Mouse (Mus musculus) Patski (cell line): ENCODE measurements around the gene D930020B18Rik. TPM values are rescaled to one million over a fixed set of nuclear protein-coding genes. Genes with fewer than 3 reads are reported as not detected.

ENCODE experiments used
- ATAC-seq: fragments of 100-300 bp; one replicate; pipeline ENCODE4 v1.8.0; 2021
- CTCF ChIA-PET: fragments of 350-600 bp; sonication (Branson Sonifier 250); formaldehyde crosslinking; loops from one replicate; lab custom pipeline; 2022; ENCODE audit warnings: inconsistent platforms; lab: Charles Lee
- POLR2A ChIA-PET: fragments of 350-600 bp; sonication (Branson Sonifier 250); formaldehyde crosslinking; loops from one replicate; lab custom pipeline; 2022; ENCODE audit warnings: antibody characterized with exemption, inconsistent platforms; lab: Charles Lee
- DNase-seq: peaks from one replicate; pipeline ENCODE4 v3.0.0-alpha.2; 2011; ENCODE audit warnings: low read depth, low spot score
- H3K27me3 ChIP-seq: fragments of 371-371 bp; one replicate; pipeline ENCODE4 v1.5.1; 2021
- CTCF ChIP-seq: fragments of 100-300 bp; IDR thresholded peaks from one replicate; pipeline ENCODE4 v1.5.1; 2021
- in situ Hi-C: fragments of 300-500 bp; cut with MboI; formaldehyde crosslinking; loops from 3 replicates; pipeline ENCODE4 v1.11.1; 2018; ENCODE audit warnings: low pct_unique_long_range_greater_than_20kb, mixed read lengths
- polyA plus RNA-seq: library from polyadenylated mRNA; unstranded; gene quantifications from one replicate; pipeline ENCODE4 v1.2.3, GENCODE M21; 2021

D930020B18Rik gene
- polyA plus RNA-seq, 1 experiment from 2014 or later: not detected

DNA sequence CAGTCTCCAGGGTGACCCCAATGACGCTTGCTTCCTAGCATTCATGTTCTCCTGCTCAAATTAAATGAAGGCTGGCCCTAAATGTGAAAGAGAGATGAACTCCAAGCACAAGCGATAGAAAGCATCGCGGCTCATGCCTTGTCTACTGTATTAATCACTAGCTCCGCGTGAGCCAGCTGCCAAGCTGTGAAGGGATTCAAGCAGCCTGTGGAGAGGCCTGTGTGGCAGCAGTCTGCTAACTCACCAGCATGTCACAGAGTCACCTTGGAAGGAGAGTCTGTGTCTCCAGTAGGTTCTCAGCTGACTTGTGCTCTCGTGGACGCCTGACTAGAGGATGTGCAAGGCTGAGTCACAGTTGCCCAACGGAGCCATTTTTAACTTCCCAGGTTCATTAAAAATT lies 91.2 kb downstream of the D930020B18Rik start:
- no peak for DNase-seq
- ChIA-PET CTCF (no interaction called here), POLR2A (no interaction called here)
- H3K27me3 ChIP-seq: no peaks in the 10 kb centered on the region
- in situ Hi-C loops: no loop called here
- TF ChIP-seq CTCF: no peak
- no peak for ATAC-seq

DNA sequence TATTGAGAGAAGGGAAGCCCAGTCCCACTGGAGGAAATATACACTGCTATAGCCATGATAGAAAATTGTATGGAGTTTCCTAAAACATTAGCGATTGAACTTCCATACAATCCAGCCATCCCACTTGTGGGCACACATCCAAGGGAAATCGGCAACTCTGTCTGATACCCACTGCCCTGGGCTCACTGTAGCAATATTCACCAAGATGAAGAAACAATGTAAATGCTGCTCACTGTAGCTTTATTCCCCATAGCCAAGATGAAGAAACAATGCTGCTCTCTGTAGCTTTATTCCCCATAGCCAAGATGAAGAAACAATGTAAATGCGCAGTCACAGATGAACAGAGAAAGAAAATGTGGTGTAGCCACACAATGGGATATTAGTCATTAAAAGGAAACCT lies 95.9 kb downstream of the D930020B18Rik start:
- no peaks in the 10 kb centered on the region for H3K27me3 ChIP-seq
- no peak for DNase-seq
- in situ Hi-C loops: no loop called here
- CTCF ChIA-PET: no interaction called here
- TF ChIP-seq CTCF: no peak
- no peak for ATAC-seq
- POLR2A ChIA-PET: no interaction called here

DNA sequence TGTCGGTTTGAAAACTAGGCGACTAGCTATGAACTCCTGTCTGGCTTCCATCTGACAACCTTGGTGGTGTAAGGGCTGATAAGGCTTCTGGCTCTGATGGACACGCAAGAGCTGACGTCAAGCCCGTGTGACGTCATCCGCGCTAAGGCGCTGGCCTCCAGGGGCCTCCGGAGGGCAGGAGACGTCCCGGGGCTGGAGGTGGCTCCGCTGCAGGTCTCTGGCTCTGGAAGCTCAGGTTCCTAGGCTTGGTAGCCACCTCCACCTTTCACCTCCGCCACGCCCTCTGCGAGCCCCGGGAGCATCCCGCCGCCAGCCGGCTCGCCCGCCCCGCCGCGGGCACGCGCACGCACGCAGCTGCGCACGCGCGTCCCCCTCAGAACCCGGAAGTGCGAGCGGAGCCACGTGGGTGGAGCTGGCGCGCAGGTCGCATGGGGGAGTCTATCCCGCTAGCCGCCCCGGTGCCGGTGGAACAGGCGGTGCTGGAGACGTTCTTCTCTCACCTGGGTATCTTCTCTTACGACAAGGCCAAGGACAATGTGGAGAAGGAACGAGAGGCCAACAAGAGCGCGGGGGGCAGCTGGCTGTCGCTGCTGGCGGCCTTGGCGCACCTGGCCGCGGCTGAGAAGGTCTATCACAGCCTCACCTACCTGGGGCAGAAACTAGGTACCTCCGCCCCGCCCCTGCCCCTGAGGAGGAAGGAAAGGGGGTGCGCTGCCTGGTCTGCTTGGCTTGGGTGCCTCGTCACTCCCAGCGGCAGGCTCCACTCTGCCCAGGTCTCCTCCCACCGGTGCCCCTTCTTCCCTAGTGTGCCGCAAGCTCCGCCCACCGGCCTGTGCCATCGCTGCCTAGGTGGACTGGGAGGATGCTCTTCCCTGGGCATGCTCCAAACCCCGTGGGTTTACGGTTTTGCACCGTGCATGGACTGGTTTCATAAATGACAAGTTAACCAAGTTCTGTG lies 98.4 kb downstream of the D930020B18Rik start, which contains the start of gene BC048403:
Gene BC048403, plus strand, starts transcription at position 390 of the 958 bp plus-strand sequence.
- ChIA-PET CTCF (interaction anchor here (0.8 to 1.7 kb wide), 4 partner anchors 9 to 315 kb away, joined by 3 to 5 read pairs (median 3); no protein-coding TSS in a partner anchor), POLR2A (interaction anchor here (1.0 kb wide), 1 partner anchor 17 kb away, joined by 3 read pairs; no protein-coding TSS in a partner anchor)
- in situ Hi-C loops: no loop called here
- H3K27me3 ChIP-seq: no peaks in the 10 kb centered on the region
- TF ChIP-seq CTCF: no peak
- peak; percentile 12 for DNase-seq
- ATAC-seq: peak; percentile 97

DNA sequence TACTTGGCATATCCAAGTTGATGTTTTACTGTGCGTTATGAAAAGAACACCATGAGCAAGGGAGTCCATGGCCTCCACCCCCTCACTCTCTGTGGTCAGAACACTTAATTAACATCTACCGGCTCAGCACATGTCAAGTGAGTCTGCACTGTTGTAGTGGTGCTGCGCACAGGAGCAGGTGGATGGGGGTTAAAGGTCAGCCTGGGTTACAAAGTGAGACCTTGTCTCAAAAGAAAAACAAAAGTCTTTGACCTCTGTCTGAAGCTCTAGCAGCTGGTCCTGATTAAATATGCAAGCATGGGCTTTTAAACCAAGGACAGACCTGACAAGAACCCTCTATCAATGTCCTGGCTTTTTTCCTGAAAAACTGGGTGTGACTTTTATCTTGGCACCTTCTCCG lies 100.9 kb downstream of the D930020B18Rik start:
- H3K27me3 ChIP-seq: no peaks in the 10 kb centered on the region
- in situ Hi-C loops: no loop called here
- ATAC-seq: no peak
- DNase-seq: no peak
- no peak for TF ChIP-seq CTCF
- ChIA-PET CTCF (no interaction called here), POLR2A (no interaction called here)

Other genes starting within 250 kb of the D930020B18Rik start
- 27.0 TPM for gene Rassf3, start 165.2 kb upstream of the D930020B18Rik start, polyA plus RNA-seq
- gene Tbk1, start 54.8 kb upstream of the D930020B18Rik start, polyA plus RNA-seq: 43.5 TPM
- 67.3 TPM for gene Xpot, start 15.3 kb upstream of the D930020B18Rik start, polyA plus RNA-seq
- gene BC048403, start 98.3 kb downstream of the D930020B18Rik start, polyA plus RNA-seq: 7.0 TPM